Mouse (Mus musculus) MEL (cell line): Measurements from ENCODE around the gene Tmed6. TPM values are rescaled to one million over a fixed set of nuclear protein-coding genes. Genes with fewer than 3 reads are reported as not detected.
A peak's percentile ranks its signal among the peaks of the same experiment; 100 is the strongest.

Experiments
- DNase-seq: peaks from one replicate; pipeline ENCODE4 v3.0.0; 2011; ENCODE audit warnings: low read depth, low spot score
- H3K27ac ChIP-seq: 2 replicates; pipeline ENCODE4 v1.5.1; 2012; ENCODE audit warnings: low read depth, mild to moderate bottlenecking, control low read depth, low read length, moderate library complexity; ENCODE audit not compliant: control insufficient read depth
- H3K27me3 ChIP-seq, 2 experiments: fragments of 150-350 bp in 1 of 2; sonication (generic) in 1 of 2; 2 replicates each; pipeline ENCODE4 v1.6.1; 2012; ENCODE audit warnings: low read length in 2 of 2, mild to moderate bottlenecking in 2 of 2, improper control_type of control experiment in 1 of 2, moderate library complexity in 1 of 2; ENCODE audit not compliant: insufficient read depth in 2 of 2, control insufficient read depth in 1 of 2
- H3K36me3 ChIP-seq, 2 experiments: 2 replicates each; pipeline ENCODE4 v1.6.1; 2012 to 2014; ENCODE audit warnings: low read length in 2 of 2, improper control_type of control experiment in 1 of 2, inconsistent platforms in 1 of 2, mild to moderate bottlenecking in 1 of 2; ENCODE audit not compliant: insufficient read depth in 2 of 2, control insufficient read depth in 1 of 2
- H3K4me1 ChIP-seq, 2 experiments: fragments of 150-350 bp in 1 of 2; sonication (generic) in 1 of 2; 2 replicates each; pipeline ENCODE4 v1.6.1; 2012; ENCODE audit warnings: low read length in 2 of 2, improper control_type of control experiment in 1 of 2, mild to moderate bottlenecking in 1 of 2; ENCODE audit not compliant: insufficient read depth in 2 of 2, control insufficient read depth in 1 of 2
- H3K4me3 ChIP-seq, 2 experiments: fragments of 150-350 bp in 1 of 2; sonication (generic) in 1 of 2; 2 replicates each; pipeline ENCODE4 v1.5.1; 2012; ENCODE audit warnings: low read depth in 2 of 2, low read length in 2 of 2, mild to moderate bottlenecking in 2 of 2, moderate library complexity in 2 of 2, control low read depth in 1 of 2, improper control_type of control experiment in 1 of 2; ENCODE audit not compliant: control insufficient read depth in 1 of 2, insufficient read depth in 1 of 2
- H3K79me2 ChIP-seq: 2 replicates; pipeline ENCODE4 v1.6.1; 2012; ENCODE audit warnings: mild to moderate bottlenecking, low read length, moderate library complexity; ENCODE audit not compliant: control insufficient read depth, poor library complexity, insufficient read depth
- H3K9ac ChIP-seq: 2 replicates; pipeline ENCODE4 v1.6.1; 2012; ENCODE audit warnings: low read depth, mild to moderate bottlenecking, control low read depth, low read length, moderate library complexity; ENCODE audit not compliant: control insufficient read depth, poor library complexity, severe bottlenecking
- H3K9me3 ChIP-seq: fragments of 150-350 bp; sonication (generic); replicated peaks from 2 replicates; pipeline ENCODE4 v1.6.1; 2012; ENCODE audit warnings: mild to moderate bottlenecking, low read length, improper control_type of control experiment, moderate library complexity; ENCODE audit not compliant: insufficient read depth
- BHLHE40 ChIP-seq: IDR thresholded peaks from 2 replicates; pipeline ENCODE4 v1.6.1; 2012; ENCODE audit warnings: low read depth, mild to moderate bottlenecking, inconsistent platforms, low read length, improper control_type of control experiment, borderline replicate concordance
- CHD2 ChIP-seq: IDR thresholded peaks from 2 replicates; pipeline ENCODE4 v1.6.1; 2011; ENCODE audit warnings: low read length, improper control_type of control experiment
- CTCF ChIP-seq, 3 experiments: IDR thresholded peaks in 2 of 3; conservative IDR thresholded peaks in 1 of 3; 2 replicates each; pipeline ENCODE4 v1.5.1; 2011 to 2012; ENCODE audit warnings: low read length in 3 of 3, low read depth in 2 of 3, mild to moderate bottlenecking in 2 of 3, improper control_type of control experiment in 1 of 3, inconsistent platforms in 1 of 3, mixed read lengths in 1 of 3, moderate library complexity in 1 of 3; ENCODE audit not compliant: control insufficient read depth in 1 of 3, insufficient read depth in 1 of 3, poor library complexity in 1 of 3, severe bottlenecking in 1 of 3
- ELF1 ChIP-seq: IDR thresholded peaks from 2 replicates; pipeline ENCODE4 v1.6.1; 2014; ENCODE audit warnings: low read depth, mild to moderate bottlenecking, inconsistent platforms, low read length, improper control_type of control experiment, moderate library complexity
- EP300 ChIP-seq, 2 experiments: IDR thresholded peaks; 2 replicates each; pipeline ENCODE4 v1.6.1; 2011; ENCODE audit warnings: improper control_type of control experiment in 2 of 2, low read length in 2 of 2, low read depth in 1 of 2, mild to moderate bottlenecking in 1 of 2
- ETS1 ChIP-seq: IDR thresholded peaks from 2 replicates; pipeline ENCODE4 v1.6.1; 2012; ENCODE audit warnings: low read depth, mild to moderate bottlenecking, inconsistent platforms, low read length, improper control_type of control experiment, moderate library complexity
- GABPA ChIP-seq: IDR thresholded peaks from 2 replicates; pipeline ENCODE4 v1.6.1; 2012; ENCODE audit warnings: low read depth, mild to moderate bottlenecking, inconsistent platforms, low read length, improper control_type of control experiment, moderate library complexity
- JUND ChIP-seq: IDR thresholded peaks from 2 replicates; pipeline ENCODE4 v1.6.1; 2011; ENCODE audit warnings: low read depth, mild to moderate bottlenecking, improper control_type of control experiment, low read length
- KAT2A ChIP-seq: conservative IDR thresholded peaks from 2 replicates; pipeline ENCODE4 v1.6.1; 2012; ENCODE audit warnings: low read depth, low read length, improper control_type of control experiment, inconsistent platforms
- MAFK ChIP-seq: IDR thresholded peaks from 2 replicates; pipeline ENCODE4 v1.6.1; 2011; ENCODE audit warnings: low read depth, mild to moderate bottlenecking, low read length, improper control_type of control experiment, borderline replicate concordance
- MAX ChIP-seq: IDR thresholded peaks from 2 replicates; pipeline ENCODE4 v1.6.1; 2011; ENCODE audit warnings: low read length, improper control_type of control experiment
- MAZ ChIP-seq: IDR thresholded peaks from 2 replicates; pipeline ENCODE4 v1.6.1; 2012; ENCODE audit warnings: low read depth, mild to moderate bottlenecking, inconsistent platforms, low read length, improper control_type of control experiment
- MYB ChIP-seq: IDR thresholded peaks from 2 replicates; pipeline ENCODE4 v1.6.1; 2011; ENCODE audit warnings: mild to moderate bottlenecking, low read depth, low read length, improper control_type of control experiment
- MYC ChIP-seq: IDR thresholded peaks from 2 replicates; pipeline ENCODE4 v1.6.1; 2011; ENCODE audit warnings: low read depth, mild to moderate bottlenecking, low read length, improper control_type of control experiment, moderate library complexity
- NELFE ChIP-seq: IDR thresholded peaks from 2 replicates; pipeline ENCODE4 v1.6.1; 2011; ENCODE audit warnings: low read depth, low read length, improper control_type of control experiment
- NRF1 ChIP-seq: IDR thresholded peaks from 2 replicates; pipeline ENCODE4 v1.6.1; 2014; ENCODE audit warnings: low read depth, mild to moderate bottlenecking, inconsistent platforms, low read length, improper control_type of control experiment, moderate library complexity; ENCODE audit not compliant: poor library complexity, insufficient read depth, severe bottlenecking
- POLR2A ChIP-seq, 2 experiments: IDR thresholded peaks; 2 replicates each; pipeline ENCODE4 v1.6.1; 2011 to 2012; ENCODE audit warnings: low read length in 2 of 2, mild to moderate bottlenecking in 2 of 2, control low read depth in 1 of 2, improper control_type of control experiment in 1 of 2, low read depth in 1 of 2, moderate library complexity in 1 of 2; ENCODE audit not compliant: control insufficient read depth in 1 of 2, insufficient read depth in 1 of 2, poor library complexity in 1 of 2
- POLR2AphosphoS2 ChIP-seq: IDR thresholded peaks from 2 replicates; pipeline ENCODE4 v1.6.1; 2011; ENCODE audit warnings: low read length, improper control_type of control experiment
- POLR2AphosphoS5 ChIP-seq: IDR thresholded peaks from 2 replicates; pipeline ENCODE4 v1.6.1; 2012; ENCODE audit warnings: low read depth, borderline replicate concordance, mild to moderate bottlenecking, inconsistent platforms, low read length, moderate library complexity, mixed read lengths
- SIN3A ChIP-seq: IDR thresholded peaks from 2 replicates; pipeline ENCODE4 v1.6.1; 2012; ENCODE audit warnings: low read length, improper control_type of control experiment, inconsistent platforms
- TAL1 ChIP-seq: IDR thresholded peaks from 2 replicates; pipeline ENCODE4 v1.6.1; 2012; ENCODE audit warnings: mild to moderate bottlenecking, inconsistent platforms, low read length, moderate library complexity, mixed read lengths
- TBP ChIP-seq: IDR thresholded peaks from 2 replicates; pipeline ENCODE4 v1.8.0; 2011; ENCODE audit warnings: low read depth, low read length, improper control_type of control experiment
- TCF12 ChIP-seq: IDR thresholded peaks from 2 replicates; pipeline ENCODE4 v1.6.1; 2014; ENCODE audit warnings: low read depth, mild to moderate bottlenecking, inconsistent platforms, low read length, improper control_type of control experiment, moderate library complexity
- UBTF ChIP-seq: IDR thresholded peaks from 2 replicates; pipeline ENCODE4 v1.6.1; 2012; ENCODE audit warnings: low read depth, mild to moderate bottlenecking, inconsistent platforms, low read length, improper control_type of control experiment, moderate library complexity, borderline replicate concordance; ENCODE audit not compliant: insufficient read depth
- USF1 ChIP-seq: IDR thresholded peaks from 2 replicates; pipeline ENCODE4 v1.6.1; 2014; ENCODE audit warnings: low read depth, mild to moderate bottlenecking, inconsistent platforms, low read length, improper control_type of control experiment, moderate library complexity
- ZC3H11A ChIP-seq: IDR thresholded peaks from 2 replicates; pipeline ENCODE4 v1.6.1; 2012; ENCODE audit warnings: low read depth, mild to moderate bottlenecking, inconsistent platforms, low read length, improper control_type of control experiment
- ZKSCAN1 ChIP-seq: IDR thresholded peaks from 2 replicates; pipeline ENCODE4 v1.6.1; 2012; ENCODE audit warnings: low read depth, mild to moderate bottlenecking, inconsistent platforms, low read length, improper control_type of control experiment, moderate library complexity
- ZMIZ1 ChIP-seq: IDR thresholded peaks from 2 replicates; pipeline ENCODE4 v1.6.1; 2012; ENCODE audit warnings: low read depth, mild to moderate bottlenecking, inconsistent platforms, low read length, improper control_type of control experiment, moderate library complexity
- polyA plus RNA-seq, 2 experiments: library from polyadenylated mRNA; stranded (reverse) in 1 of 2; unstranded in 1 of 2; fragments of >175 nt in 1 of 2; fragments of >200 nt in 1 of 2; gene quantifications; 2 replicates each; pipeline versions ENCODE4 v1.2.1 to v1.2.4; 2012; ENCODE audit warnings: low replicate concordance in 2 of 2, low read depth in 1 of 2; ENCODE audit not compliant: insufficient read length in 2 of 2, insufficient read depth in 1 of 2, missing spikeins in 1 of 2
- total RNA-seq: library from RNA; depleted of rRNA; stranded (reverse); fragments of 300-350 nt; gene quantifications from 2 replicates; pipeline ENCODE4 v1.2.3, GENCODE M21; 2012

The Tmed6 gene
- total and polyA plus RNA-seq, 3 experiments, result not detected

DNA sequence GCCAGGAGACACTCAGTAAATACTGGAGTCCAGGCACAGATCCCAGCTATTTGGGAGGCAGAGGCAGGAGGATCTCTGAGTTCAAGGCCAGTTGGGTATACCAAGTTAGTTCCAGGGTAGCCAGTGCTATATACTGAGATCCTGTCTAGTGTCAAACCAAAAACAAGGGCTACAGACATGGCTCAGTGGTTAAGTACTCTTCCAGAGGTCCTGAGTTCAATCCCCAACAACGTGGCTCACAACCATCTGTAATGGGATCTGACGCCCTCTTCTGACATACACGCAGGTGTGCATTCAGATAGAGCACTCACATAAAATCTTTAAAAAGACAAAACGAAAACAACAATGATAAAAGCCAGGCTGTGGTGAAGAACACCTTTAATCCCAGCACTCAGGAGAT lies 16.0 kb downstream of the Tmed6 start:
- Histone ChIP-seq H3K27ac (no peak overlapping the region), H3K4me3 (peak overlapping the region in 1 of 2 experiments; percentile 89; a peak in 2 of 4 replicates), H3K9me3 (no peaks in the 10 kb centered on the region), H3K9ac (no peak overlapping the region), H3K27me3 (no peaks in the 10 kb centered on the region), H3K36me3 (peaks cover 10 to 14% of the 10 kb centered on the region in 2 experiments), H3K79me2 (peaks cover 32% of the 10 kb centered on the region), H3K4me1 (peaks cover 0 to 6% of the 10 kb centered on the region in 2 experiments; a peak in 3 of 4 replicates)
- no peak for TF ChIP-seq CHD2
- no peak for TF ChIP-seq MAFK
- no peak for TF ChIP-seq JUND
- TF ChIP-seq USF1, result no peak
- TF ChIP-seq BHLHE40, result no peak
- no peak for TF ChIP-seq ZMIZ1
- TF ChIP-seq UBTF, result no peak
- TF ChIP-seq EP300 (IDR thresholded peaks at IDR 0.05; ENCODE audit: low read depth in 1 of 2, low read length in 2 of 2), result no peak
- TF ChIP-seq SIN3A, result no peak
- TF ChIP-seq MAX, result no peak
- no peak for TF ChIP-seq MAZ
- no peak for TF ChIP-seq ELF1
- TF ChIP-seq POLR2AphosphoS5, result no peak
- TF ChIP-seq CTCF (IDR thresholded peaks at IDR 0.05 in 2 of 3, conservative IDR thresholded peaks at IDR 0.05 in 1 of 3; ENCODE audit: control insufficient read depth in 1 of 3, insufficient read depth in 1 of 3, low read depth in 2 of 3, low read length in 3 of 3, poor library complexity in 1 of 3, severe bottlenecking in 1 of 3), result no peak; a peak in 1 of 6 replicates
- TF ChIP-seq ETS1, result no peak
- TF ChIP-seq POLR2A (IDR thresholded peaks at IDR 0.05; ENCODE audit: control insufficient read depth in 1 of 2, insufficient read depth in 1 of 2, low read depth in 1 of 2, low read length in 2 of 2, poor library complexity in 1 of 2), result no peak
- TF ChIP-seq TBP, result no peak
- no peak for TF ChIP-seq GABPA
- TF ChIP-seq ZC3H11A, result no peak
- no peak for TF ChIP-seq POLR2AphosphoS2
- DNase-seq, result no peak

DNA sequence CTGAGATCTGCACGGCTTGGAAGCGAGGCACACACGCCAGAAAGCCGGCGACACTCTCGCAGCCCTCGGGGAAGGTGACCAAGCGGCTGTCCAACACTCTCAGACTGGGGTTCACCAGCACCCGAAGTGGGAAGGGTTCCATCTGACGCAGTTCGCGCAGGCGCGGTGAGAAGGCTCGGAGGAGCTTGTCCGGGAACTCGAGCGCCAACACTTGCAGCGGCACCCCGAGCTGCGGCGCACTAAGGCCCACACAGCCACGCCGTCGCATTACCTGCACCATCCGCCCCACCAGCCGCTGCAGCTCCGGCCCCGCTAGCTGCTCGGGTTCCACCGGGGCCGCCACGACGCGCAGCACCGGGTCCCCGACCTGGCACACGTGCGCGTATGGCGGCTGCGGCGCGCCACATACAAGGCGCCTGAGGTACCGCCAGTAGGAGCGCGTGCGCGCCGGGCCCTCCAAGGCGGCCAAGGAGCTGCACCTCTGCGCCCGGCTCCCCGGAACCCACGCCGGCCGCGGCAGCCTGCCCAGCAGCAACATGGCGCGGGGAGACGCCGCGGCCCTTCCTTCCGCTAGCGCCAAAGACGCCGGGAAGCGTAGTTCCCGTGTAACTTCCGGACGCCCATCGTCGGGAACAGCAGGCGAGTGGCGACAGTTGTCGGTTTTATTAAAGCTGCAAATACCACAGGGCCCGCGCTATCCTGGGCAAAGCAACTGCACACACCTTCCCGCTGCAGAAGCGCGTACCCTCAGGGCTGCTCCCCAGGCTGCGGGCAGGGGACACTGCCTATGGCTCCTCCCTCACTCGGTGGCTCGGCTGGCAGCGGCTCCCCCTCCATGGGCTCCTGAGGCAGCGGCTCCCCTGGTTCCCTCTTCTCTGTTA lies 17.1 kb downstream of the Tmed6 start, which contains the start of gene Pdf:
Gene Pdf (minus strand): TSS at position 554 of the 881 bp plus-strand sequence.
- Histone ChIP-seq H3K27ac (peak within 1 kb of the TSS; percentile 92), H3K4me1 (peaks cover 0 to 6% of the 10 kb centered on the region in 2 experiments; a peak in 2 of 4 replicates), H3K9me3 (no peaks in the 10 kb centered on the region), H3K79me2 (peaks cover 27% of the 10 kb centered on the region), H3K36me3 (peaks cover 14% of the 10 kb centered on the region in 2 experiments), H3K9ac (peak within 1 kb of the TSS; percentile 95), H3K4me3 (peak within 1 kb of the TSS; percentile 89 to 98), H3K27me3 (no peaks in the 10 kb centered on the region)
- peak; percentile 87 for DNase-seq
- TF ChIP-seq ZC3H11A (no peak), KAT2A (no peak; the same call in 1 of the 2 replicates), NRF1 (peak; percentile 76), POLR2A (IDR thresholded peaks at IDR 0.05; ENCODE audit: control insufficient read depth in 1 of 2, insufficient read depth in 1 of 2, low read depth in 1 of 2, low read length in 2 of 2, poor library complexity in 1 of 2) (peak; percentile 73 to 81; a peak in 3 of 4 replicates), ZMIZ1 (peak; percentile 71), POLR2AphosphoS2 (peak; percentile 81), USF1 (no peak), NELFE (peak; percentile 59; the same call in 1 of the 2 replicates), ELF1 (peak; percentile 82), MYB (no peak), TBP (no peak; the same call in 1 of the 2 replicates), TAL1 (no peak), GABPA (no peak), MYC (peak; percentile 68), UBTF (no peak), ZKSCAN1 (no peak), MAX (peak; percentile 59), CHD2 (no peak), TCF12 (peak; percentile 50)
